Mouse (Mus musculus): Measurements from ENCODE around the gene Pon2. TPM values are rescaled to one million over a fixed set of nuclear protein-coding genes. Genes with fewer than 3 reads are reported as not detected.
"Not testable (repeated sequence)": the region's sequence is repeated elsewhere in the genome, so short reads cannot be mapped to it uniquely, and the experiment has no call there.

The Pon2 gene
- total and polyA plus RNA-seq, 2 experiments from 2014 or later, result 16.8 to 29.1 TPM

GRCm38 (mm10) chr6:5232022-5232421 lies 66.2 kb downstream of the Pon2 start:
- no peak for ATAC-seq
- WGBS, result 92% methylated on average over 4 of the region's 4 CpGs

GRCm38 (mm10) chr6:5230261-5230660 lies 68.0 kb downstream of the Pon2 start:
- H3K27ac ChIP-seq (ENCODE audit: low read depth, low read length), result no peak overlapping the region
- DNase-seq (no peak), ATAC-seq (no peak)
- H3K36me3 ChIP-seq (ENCODE audit: insufficient read depth), result no peaks in the 10 kb centered on the region
- H3K9me3 ChIP-seq (ENCODE audit: low read length), result no peaks in the 10 kb centered on the region
- WGBS, result 90% methylated on average over 5 of the region's 5 CpGs
- H3K4me2 ChIP-seq (ENCODE audit: low read depth), result no peak overlapping the region
- TF ChIP-seq CTCF (IDR thresholded peaks at IDR 0.05; ENCODE audit: low read depth), result no peak
- no peaks in the 10 kb centered on the region for H3K27me3 ChIP-seq (ENCODE audit: insufficient read depth, low read length)
- no peak overlapping the region for H3K4me3 ChIP-seq (ENCODE audit: low read depth, low read length)
- no peaks in the 10 kb centered on the region for H3K4me1 ChIP-seq (ENCODE audit: insufficient read depth)
- H3K9ac ChIP-seq, result no peak overlapping the region

More at GRCm38 (mm10) chr6:5232022-5232421, 66.2 kb downstream of the Pon2 start:
- no peak overlapping the region for H3K4me2 ChIP-seq (ENCODE audit: low read depth)
- no peak overlapping the region for H3K9ac ChIP-seq
- no peaks in the 10 kb centered on the region for H3K4me1 ChIP-seq (ENCODE audit: insufficient read depth)
- no peaks in the 10 kb centered on the region for H3K9me3 ChIP-seq (ENCODE audit: low read length)
- H3K27ac ChIP-seq (ENCODE audit: low read depth, low read length), result no peak overlapping the region
- H3K4me3 ChIP-seq (ENCODE audit: low read depth, low read length), result no peak overlapping the region
- DNase-seq, result no peak
- TF ChIP-seq CTCF (IDR thresholded peaks at IDR 0.05; ENCODE audit: low read depth), result no peak
- H3K36me3 ChIP-seq (ENCODE audit: insufficient read depth), result no peaks in the 10 kb centered on the region
- H3K27me3 ChIP-seq (ENCODE audit: insufficient read depth, low read length), result no peaks in the 10 kb centered on the region

GRCm38 (mm10) chr6:5223551-5223950 lies 74.7 kb downstream of the Pon2 start:
- 78% methylated on average over 2 of the region's 2 CpGs for WGBS

GRCm38 (mm10) chr6:5222080-5222479 lies 76.2 kb downstream of the Pon2 start:
- WGBS, result 74% methylated on average over 3 of the region's 3 CpGs
- no peak for ATAC-seq
- no peaks in the 10 kb centered on the region for H3K9me3 ChIP-seq (ENCODE audit: low read length)
- no peak for DNase-seq
- no peak overlapping the region for H3K27ac ChIP-seq (ENCODE audit: low read depth, low read length)
- no peak overlapping the region for H3K4me2 ChIP-seq (ENCODE audit: low read depth)
- H3K9ac ChIP-seq, result no peak overlapping the region
- H3K36me3 ChIP-seq (ENCODE audit: insufficient read depth), result no peaks in the 10 kb centered on the region
- no peaks in the 10 kb centered on the region for H3K4me1 ChIP-seq (ENCODE audit: insufficient read depth)
- no peak overlapping the region for H3K4me3 ChIP-seq (ENCODE audit: low read depth, low read length)
- TF ChIP-seq CTCF (IDR thresholded peaks at IDR 0.05; ENCODE audit: low read depth), result no peak
- no peaks in the 10 kb centered on the region for H3K27me3 ChIP-seq (ENCODE audit: insufficient read depth, low read length)

More at GRCm38 (mm10) chr6:5223551-5223950, 74.7 kb downstream of the Pon2 start:
- H3K9ac ChIP-seq; H3K4me1 ChIP-seq (ENCODE audit: insufficient read depth); H3K9me3 ChIP-seq (ENCODE audit: low read length); H3K27ac ChIP-seq (ENCODE audit: low read depth, low read length); H3K4me2 ChIP-seq (ENCODE audit: low read depth); H3K36me3 ChIP-seq (ENCODE audit: insufficient read depth); ATAC-seq; DNase-seq; H3K4me3 ChIP-seq (ENCODE audit: low read depth, low read length); H3K27me3 ChIP-seq (ENCODE audit: insufficient read depth, low read length): not testable (repeated sequence)

GRCm38 (mm10) chr6:5218190-5218589 lies 80.1 kb downstream of the Pon2 start:
- 93% methylated on average over 4 of the region's 4 CpGs for WGBS
- Histone ChIP-seq H3K36me3 (ENCODE audit: insufficient read depth) (no peaks in the 10 kb centered on the region), H3K4me1 (ENCODE audit: insufficient read depth) (no peaks in the 10 kb centered on the region), H3K9ac (no peak overlapping the region), H3K9me3 (ENCODE audit: low read length) (no peaks in the 10 kb centered on the region), H3K27me3 (ENCODE audit: insufficient read depth, low read length) (no peaks in the 10 kb centered on the region), H3K4me3 (ENCODE audit: low read depth, low read length) (no peak overlapping the region), H3K4me2 (ENCODE audit: low read depth) (no peak overlapping the region), H3K27ac (ENCODE audit: low read depth, low read length) (no peak overlapping the region)
- no peak for TF ChIP-seq CTCF (IDR thresholded peaks at IDR 0.05; ENCODE audit: low read depth)
- ATAC-seq (no peak), DNase-seq (no peak)

Other genes with a start within 250 kb of the Pon2 start
- 0.14 TPM in 1 of 2 replicates, not detected in the other for gene Pon1, start 104.5 kb downstream of the Pon2 start, total RNA-seq (2014; rRNA removed)
- 0.87 and 0.88 TPM in 2 replicates for gene Pon1, start 104.5 kb downstream of the Pon2 start, polyA plus RNA-seq (2015; fragmentation: Nextera tagmentation; extraction: Ambion mirVana)
- 1.5 and 3.9 TPM in 2 replicates for gene Pon3, start 42.2 kb downstream of the Pon2 start, total RNA-seq (2014; rRNA removed)
- 3.0 and 4.7 TPM in 2 replicates for gene Pon3, start 42.2 kb downstream of the Pon2 start, polyA plus RNA-seq (2015; fragmentation: Nextera tagmentation; extraction: Ambion mirVana)
- 7.5 and 16.3 TPM in 2 replicates for gene Asb4, start 84.9 kb upstream of the Pon2 start, total RNA-seq (2014; rRNA removed)
- 5.9 and 10.5 TPM in 2 replicates for gene Asb4, start 84.9 kb upstream of the Pon2 start, polyA plus RNA-seq (2015; fragmentation: Nextera tagmentation; extraction: Ambion mirVana)
- gene Pdk4, start 197.9 kb upstream of the Pon2 start, total RNA-seq (2014; rRNA removed), result 1.8 and 3.2 TPM in 2 replicates
- 2.0 and 3.0 TPM in 2 replicates for gene Pdk4, start 197.9 kb upstream of the Pon2 start, polyA plus RNA-seq (2015; fragmentation: Nextera tagmentation; extraction: Ambion mirVana)

Data from forebrain, postnatal 0 days (tissue).